Mouse (Mus musculus): ENCODE measurements around the gene Cacng4.

DNA sequence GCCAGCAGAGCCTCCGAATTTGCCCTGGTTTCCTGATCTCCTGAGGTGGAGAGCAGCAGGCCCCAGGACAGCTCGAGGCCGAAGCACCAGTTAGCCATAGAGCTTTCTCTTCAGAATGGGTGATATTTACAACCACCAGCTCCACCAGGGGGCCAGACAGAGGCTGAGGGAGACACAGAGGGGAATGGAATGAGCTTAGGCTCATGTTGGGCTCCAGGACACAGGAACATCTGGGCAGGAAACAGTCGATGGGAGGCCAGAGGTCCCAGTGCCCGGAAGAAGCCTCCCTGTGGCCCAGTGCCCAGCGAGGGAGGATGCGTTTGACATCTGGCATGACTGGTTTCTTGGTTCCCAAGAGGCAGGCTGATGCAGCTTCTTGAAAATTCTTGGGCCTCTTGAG is 60.2 kb downstream of the Cacng4 start:
- TF ChIP-seq POLR2AphosphoS2 (IDR thresholded peaks at IDR 0.05; ENCODE audit: insufficient read length, low read depth) = no peak
- no peak for TF ChIP-seq MAX (IDR thresholded peaks at IDR 0.05; ENCODE audit: low read depth)
- TF ChIP-seq USF1 (IDR thresholded peaks at IDR 0.05; ENCODE audit: low read depth) = no peak
- TF ChIP-seq POLR2A (IDR thresholded peaks at IDR 0.05; ENCODE audit: insufficient read length, low read depth) = no peak
- no peak for TF ChIP-seq TCF3 (IDR thresholded peaks at IDR 0.05; ENCODE audit: insufficient read length, low read depth)
- TF ChIP-seq E2F4 (IDR thresholded peaks at IDR 0.05; ENCODE audit: insufficient read depth) = no peak
- no peak for TF ChIP-seq MYOG (IDR thresholded peaks at IDR 0.05; ENCODE audit: control insufficient read depth in 1 of 3, insufficient read depth in 1 of 3, insufficient read length in 2 of 3, low read depth in 2 of 3)
- TF ChIP-seq TCF12 (IDR thresholded peaks at IDR 0.05; ENCODE audit: insufficient read depth, poor library complexity, severe bottlenecking) = no peak
- no peak for TF ChIP-seq MYOD1 (IDR thresholded peaks at IDR 0.05; ENCODE audit: control insufficient read depth in 1 of 3, insufficient read length in 2 of 3, low read depth in 2 of 3)
- no peak for TF ChIP-seq CEBPB (IDR thresholded peaks at IDR 0.05; ENCODE audit: insufficient read depth, poor library complexity, severe bottlenecking)

All from myocyte (in vitro differentiated cells).